Mouse (Mus musculus) B cell, adult 2 months (primary cell): Measurements from ENCODE around the gene Gal3st4.

Experiments
- DNase-seq, 2 experiments: peaks; one replicate each; pipeline ENCODE4 v3.0.0; 2022

The Gal3st4 gene

DNA sequence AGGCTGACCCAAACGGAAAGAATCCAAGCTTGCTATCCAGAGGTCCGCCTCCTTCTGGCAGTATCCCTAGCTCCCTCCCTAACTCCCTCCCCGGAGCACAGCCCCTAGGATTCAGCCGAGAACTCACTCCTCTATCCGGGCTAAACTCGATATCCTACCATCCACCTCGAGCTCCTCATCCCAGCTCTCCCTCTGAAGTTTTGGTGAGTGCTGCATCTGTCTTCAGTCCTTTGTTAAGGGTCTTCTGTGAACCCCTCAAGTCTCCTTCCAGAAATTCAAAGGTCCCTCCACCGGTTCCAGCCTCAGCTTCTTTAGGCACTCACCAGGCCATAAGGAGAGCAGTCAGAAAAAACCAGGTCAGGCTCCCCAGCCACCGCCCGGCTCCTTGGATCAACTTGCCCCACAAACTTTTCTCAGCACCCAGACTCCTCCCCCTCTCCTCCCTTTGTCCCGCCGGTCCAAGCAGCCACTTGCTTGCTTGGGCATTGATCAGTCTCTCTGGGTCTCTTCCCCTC lies at the start of gene Gal3st4:
TSS of gene Gal3st4 (minus strand) at position 432 of the 515 bp plus-strand sequence.
- no peak for DNase-seq

DNA sequence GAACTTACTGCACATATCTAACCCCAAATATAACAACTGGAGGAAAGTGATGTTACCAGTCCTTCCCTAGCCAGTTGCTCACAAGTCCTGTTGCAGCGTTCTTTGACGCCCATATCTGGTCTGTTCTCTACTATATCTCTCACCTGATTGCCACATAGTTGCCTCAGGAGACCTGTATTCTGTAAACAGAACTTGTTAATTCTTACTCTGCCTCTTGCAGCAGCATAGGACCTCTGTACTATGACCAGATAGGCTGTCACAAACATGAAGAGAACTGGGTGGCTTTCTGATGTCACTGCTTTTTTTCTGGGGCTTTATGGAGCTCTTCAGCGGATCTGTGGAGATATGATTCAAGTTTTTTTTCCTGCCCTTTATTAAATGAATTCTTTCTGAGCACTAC lies 40.2 kb upstream of the Gal3st4 start:
- DNase-seq, result no peak

DNA sequence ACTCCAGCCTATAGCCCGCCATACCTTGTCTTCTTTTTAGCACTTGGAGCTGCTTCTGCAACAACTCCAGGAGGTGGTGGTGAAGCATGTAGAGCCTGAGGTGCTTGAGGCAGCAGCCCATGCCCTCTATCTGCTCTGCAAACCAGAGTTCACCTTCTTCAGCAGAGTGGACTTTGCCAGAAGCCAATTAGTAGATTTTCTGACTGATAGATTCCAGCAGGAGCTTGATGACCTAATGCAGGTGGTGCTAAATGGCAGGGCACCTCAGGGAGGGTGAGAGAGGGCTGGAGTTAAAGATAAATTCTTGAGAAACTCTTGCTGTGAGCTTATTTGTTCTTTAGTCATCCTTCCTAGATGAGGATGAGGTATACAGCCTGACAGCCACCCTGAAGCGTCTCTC lies 27.0 kb upstream of the Gal3st4 start:
- no peak for DNase-seq

DNA sequence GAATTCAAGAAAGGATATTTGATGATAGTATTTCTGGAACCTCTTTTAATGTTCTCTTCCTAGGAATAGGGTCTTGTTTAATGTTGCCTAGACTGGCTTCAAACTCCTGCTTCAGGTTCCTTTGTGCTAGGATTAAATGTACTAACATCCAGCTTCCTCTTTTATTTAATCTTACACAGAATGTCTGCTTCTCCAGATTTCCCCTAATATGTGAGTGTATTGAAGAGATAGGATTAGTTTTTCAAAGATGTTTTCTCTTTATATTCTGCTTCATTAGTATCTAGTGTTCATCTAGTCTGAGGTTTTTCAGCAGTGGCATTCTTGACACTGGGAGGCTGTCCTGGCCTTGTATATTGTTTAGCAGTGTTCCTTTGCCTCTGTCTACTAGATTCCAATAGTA lies 21.5 kb upstream of the Gal3st4 start:
- no peak for DNase-seq

DNA sequence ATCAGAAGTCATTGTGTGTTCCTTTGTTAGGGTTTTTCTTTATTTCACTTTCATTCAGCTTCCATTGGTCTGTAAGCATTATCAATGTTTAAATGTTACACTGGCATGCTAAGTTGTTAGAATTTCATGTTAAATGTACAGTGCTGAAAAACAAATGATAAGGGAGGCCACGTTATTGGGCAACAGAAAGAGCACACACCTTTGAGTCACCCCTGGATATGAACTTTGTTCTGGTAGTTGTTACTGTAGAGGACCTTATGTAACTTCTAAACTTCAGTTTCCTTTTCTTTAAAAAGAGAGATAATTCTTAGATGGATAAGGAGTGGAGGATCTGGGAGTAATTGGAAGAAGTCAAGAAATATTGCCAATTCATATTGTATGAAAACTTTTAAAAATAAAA lies 19.0 kb upstream of the Gal3st4 start:
- DNase-seq, result no peak

DNA sequence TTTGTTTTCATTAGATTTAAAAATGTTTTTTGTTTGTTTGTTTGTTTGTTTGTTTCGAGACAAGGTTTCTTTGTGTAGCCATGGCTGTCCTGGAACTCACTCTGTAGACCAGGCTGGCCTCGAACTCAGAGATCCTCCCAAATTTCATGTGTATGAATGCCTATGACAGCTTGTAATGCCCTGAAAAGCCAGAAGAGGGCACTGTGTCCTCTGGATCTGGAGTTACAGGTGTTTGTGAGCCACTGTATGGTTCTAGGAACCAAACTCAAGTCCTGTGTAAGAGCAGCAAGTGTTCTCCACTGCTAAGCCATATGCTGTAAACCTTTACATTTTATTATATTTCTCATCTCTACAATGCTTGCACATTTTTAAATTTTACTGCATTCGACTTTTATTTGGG lies 15.2 kb upstream of the Gal3st4 start:
- DNase-seq, result peak; percentile 46 to 47

DNA sequence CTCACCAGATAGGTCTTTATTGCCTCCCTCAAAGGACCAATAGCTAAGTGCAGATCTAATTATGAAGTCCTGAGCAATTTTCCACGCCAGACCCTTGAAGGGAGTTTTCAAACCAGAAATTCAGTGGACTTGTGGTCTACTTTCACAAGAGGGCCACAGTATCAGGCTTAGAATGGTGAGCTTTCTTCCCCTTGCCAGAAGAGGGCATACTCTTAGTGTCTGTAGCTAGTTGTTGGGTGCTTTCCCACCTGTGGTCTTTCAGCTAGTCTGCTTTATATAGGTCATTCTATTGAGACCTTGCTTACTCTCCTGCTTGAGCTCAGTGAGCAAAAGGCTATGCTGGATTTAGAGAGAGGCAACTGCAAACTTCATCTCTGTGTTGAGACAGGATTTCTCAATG lies 10.9 kb upstream of the Gal3st4 start:
- DNase-seq, result no peak

DNA sequence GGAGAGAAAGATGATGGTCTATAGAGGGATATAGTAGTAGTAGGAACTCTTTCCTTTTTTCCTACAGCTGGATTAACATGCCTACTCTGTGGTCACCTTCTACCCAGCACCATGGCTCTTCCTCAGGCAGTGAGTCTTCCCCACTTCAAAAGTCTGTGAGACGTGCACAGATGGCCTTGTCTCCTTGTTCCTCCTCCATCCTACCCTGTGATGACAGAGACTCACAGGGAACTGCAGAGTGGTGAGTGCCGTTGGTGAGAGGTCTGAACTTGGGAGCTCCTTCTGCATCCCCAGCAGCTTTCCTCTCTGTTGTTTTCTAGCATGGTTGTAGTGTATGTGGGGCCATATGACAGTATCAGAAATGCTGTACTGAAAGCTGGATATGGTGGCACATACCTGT lies 9.2 kb upstream of the Gal3st4 start:
- no peak for DNase-seq

DNA sequence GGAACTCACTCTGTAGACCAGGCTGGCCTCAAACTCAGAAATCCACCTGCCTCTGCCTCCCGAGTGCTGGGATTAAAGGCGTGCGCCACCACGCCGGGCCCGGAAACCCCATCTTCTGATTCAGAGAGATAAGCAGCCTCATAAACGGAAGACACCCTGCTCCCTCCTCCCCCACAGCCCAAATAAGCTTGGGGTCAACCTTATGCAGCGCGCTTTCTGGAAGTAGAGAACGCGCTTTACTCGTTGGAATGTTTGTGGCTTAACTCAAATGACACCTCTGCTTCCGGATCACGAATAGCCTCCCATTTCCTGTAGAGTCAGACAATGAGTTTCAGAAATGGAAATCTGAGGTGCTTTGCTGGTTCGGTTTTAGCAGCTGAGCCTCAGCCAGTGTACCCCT lies 8.2 kb upstream of the Gal3st4 start:
- DNase-seq, result no peak

DNA sequence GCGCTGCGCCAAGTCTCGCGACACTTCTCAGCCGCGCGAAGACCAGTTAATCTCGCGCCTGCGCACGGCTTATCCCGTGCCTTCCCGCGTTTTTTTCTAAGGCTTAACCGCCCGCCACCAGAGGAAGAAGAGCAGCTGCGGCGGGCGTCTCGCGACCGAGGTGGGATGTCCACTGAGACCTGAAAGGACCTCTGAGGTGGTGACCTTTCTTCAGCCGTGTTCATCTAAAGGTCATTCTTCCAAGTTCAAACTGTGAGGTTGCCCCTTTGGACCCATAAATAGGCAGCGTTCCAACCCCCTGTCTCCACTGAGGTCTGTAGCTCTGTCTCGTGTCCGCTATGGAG lies 7.8 kb upstream of the Gal3st4 start:
- DNase-seq, result no peak

DNA sequence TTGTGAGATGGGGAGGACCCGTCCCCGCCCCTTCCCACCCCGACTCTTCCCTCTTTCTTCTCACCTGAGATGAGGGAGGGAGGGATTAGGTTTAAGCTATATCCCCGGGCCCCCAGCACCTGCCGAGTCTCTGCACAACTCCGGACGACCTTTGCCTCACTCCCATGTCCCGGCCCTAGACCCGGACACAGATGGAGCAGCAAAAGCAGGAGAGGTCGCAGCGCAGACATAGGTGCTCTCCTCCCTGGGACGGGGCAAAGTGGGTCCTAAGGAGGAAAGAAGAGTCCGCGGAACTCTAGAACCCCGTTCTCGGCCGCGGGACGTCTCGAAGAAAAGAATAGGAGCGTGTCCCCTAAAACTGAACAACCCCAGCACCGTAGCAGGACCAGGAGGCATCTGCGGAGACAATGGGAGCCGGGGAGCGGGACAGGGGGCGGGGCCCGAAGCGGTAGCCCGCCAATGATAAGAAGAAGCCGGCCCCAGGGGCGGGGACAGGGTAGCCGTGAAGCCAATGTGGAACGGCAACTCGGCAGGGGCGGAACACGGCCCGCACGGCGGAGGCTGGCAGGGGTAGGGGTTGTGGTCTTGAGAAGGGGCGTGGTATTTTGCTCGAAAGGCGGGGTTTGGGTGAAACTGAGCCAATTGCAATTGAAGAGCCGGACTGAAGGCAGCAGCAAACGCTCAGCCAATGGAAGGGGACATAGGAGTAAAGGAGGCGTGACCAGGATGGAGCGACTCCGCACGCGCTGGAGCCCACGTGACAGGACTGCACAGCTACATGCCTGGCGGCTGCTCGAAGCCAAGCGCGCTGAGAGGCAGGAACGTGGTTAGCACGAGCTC lies 7.2 kb upstream of the Gal3st4 start, which contains the start of the genes Gm43720, Gpc2 and Stag3:
TSS of gene Gm43720 (minus strand) at position 374 of the 840 bp plus-strand sequence.
TSS of gene Gpc2 (minus strand) at position 421 of the 840 bp plus-strand sequence.
TSS of gene Stag3 (plus strand) at position 656 of the 840 bp plus-strand sequence.
- peak; percentile 84 to 87 for DNase-seq

DNA sequence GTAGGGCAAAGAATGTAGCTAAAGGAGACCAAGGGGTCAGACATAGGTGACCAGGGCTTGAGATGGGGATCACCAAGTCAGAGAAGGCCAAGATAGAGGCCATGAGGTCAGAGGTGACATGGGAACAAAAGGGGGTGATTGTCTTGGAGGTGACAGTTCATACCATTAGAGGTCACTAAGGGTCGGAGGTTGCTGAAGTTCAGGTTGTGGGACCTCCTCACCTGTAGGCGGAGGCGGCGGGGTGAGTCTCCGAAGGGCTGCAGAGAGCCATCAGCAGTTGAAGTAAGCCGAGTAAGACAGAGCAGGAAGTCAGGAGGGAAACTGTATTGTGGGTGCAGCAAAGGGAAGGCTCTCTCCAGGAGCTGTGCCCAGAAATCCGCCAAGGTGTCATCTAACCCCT lies 5.4 kb upstream of the Gal3st4 start:
- no peak for DNase-seq

DNA sequence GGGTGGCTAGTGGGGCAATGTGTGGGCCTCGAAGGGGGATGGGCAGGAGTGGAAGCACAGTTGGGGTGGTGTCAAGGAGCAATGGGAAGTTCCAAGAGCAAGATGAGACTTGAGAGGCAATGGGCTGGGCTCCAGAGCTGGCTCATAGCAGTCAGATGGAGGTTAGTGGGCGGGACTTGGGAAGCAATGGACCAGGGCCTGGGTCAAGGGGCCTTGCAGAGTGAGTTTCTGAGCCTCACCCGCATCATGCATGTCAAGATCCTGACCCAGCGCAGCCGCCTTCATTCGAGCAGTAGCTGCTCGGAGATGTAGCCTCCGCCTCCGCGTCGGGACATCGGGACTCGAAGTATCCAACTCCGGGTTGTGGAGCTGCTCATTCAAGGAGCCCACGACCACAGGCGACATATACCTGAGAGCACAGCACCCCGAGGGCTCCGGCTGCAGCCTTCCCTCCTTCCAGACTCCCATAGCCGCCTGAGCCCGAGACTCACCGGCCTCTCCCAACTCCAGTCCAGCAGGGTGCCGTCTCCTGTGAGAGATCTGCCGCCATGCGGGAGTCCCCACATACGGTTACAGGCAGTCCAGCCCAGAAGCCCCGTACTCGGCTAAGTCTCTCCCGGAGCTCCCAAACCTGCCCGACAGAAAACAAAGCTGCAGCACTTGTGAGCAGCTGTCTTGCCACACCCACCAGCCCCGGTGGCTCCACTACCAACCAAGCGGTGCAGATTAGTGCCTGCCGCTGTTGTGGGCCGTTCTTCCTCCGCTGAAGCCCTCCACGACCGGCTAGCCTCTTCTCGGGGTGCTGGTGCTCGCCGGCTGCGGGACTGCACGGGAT lies 2.8 kb upstream of the Gal3st4 start:
- no peak for DNase-seq

DNA sequence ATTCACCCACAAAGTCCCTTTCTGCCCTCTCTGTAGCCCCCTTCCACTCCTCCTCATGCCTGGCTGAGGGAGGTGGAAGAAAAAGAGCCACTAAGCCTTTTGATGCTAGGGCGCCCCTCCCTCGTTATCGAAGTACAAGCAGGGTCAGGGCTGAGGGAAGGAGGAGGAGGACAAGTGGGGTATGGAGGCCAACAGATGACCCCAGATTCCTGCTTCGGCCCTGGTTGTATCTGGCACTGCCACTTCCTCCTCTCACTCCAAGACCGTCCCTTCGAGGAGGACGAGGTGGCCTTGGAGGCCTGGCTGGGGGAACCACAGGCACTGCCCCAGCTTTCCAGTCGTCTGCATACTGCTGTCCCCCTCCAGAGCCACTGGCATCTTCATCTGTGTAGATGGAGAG lies 1.5 kb upstream of the Gal3st4 start:
- DNase-seq, result no peak

DNA sequence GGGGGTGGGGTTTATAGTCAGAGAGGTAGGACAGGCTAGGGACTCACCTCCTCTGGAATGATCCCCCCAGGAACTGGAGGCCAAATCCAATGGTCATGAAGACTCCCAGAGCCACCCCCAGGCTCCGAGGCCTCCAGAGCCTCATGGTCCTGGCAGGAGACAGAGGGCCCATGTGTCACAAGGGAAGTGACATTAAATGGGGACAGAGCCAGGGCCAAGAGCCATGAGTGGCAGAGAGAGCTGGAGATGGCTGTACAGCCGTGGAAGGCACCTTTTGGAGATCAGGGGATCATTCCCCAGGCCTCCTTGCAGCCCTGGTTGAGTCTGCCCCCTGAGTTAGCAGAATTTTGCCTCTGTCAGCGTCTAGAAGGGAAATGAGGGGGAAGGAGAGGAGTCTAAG lies 1.4 kb downstream of the Gal3st4 start:
- DNase-seq, result no peak

DNA sequence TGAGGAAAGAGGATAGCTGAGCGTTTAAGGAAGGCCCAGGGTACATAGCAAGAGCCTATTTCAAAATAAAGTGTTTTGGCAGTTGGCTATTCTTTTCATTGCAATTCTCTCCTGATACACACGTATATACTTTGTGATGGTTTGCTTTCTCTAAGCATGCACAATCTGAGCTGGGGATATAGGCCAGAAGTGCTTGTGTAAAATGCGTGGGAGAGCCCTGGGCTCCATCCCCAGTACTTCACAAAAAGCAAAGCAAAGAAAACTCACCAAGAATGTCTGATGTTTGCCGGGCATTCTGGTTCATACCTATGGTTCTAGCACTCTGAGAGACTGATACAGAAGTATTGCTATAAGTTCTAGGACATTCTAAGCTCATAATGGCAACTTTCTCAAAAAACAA lies 3.7 kb downstream of the Gal3st4 start:
- DNase-seq, result no peak

DNA sequence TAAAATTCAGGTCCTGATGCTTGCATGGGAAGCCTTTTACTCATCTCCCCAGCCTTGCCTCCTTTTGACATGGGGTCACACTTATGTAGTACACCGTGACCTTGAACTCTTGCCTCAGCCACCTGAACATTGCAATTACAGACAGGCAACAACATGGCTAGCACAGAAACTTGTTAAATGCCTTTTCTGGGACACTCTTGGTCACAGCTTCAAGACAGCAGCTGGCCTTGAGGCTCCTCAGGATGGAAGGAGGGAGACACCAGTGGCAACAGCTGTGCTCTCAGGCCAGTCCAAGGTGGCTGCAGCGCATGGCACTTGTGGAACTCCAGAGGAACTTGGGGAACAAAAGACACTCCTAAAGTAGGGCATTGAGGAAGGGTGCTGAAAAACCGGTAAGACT lies 5.5 kb downstream of the Gal3st4 start:
- no peak for DNase-seq

DNA sequence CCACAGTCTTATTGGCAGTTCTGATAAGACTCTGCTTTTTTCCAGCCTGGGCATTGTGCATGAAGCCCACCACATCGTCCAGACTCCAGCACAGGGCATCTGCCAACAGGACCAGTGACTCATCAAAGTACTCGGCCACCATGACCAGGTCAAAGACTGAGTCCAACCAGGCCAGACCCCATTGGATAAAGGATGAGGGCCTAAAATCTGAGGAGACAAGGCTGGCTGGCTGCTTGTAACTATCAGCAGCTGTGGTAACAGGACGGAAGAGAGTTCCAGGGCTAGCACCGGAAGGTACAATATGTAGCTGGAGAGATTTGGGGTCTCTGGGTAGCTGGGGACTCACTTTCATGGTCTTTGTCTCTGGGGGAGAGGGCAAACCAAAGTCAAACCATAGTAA lies 6.9 kb downstream of the Gal3st4 start:
- no peak for DNase-seq

DNA sequence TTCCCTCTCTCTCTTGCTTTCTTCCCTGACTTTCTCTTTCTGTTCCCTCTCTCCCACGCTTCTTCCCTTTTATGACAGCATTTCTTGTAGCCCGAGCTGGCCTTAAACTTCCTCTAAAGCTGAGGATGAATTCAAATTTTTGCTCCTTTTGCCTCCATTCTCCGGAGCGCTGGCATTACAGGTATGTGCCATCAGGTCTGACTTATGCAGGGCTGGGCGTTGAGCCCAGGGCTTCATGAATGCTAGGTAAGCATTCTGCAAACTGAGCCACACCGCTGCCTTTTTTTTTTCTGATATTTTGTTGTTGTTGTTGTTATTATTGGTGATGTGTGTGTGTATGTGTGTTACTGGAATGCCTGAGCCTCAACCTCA lies 8.4 kb downstream of the Gal3st4 start:
- DNase-seq, result no peak

DNA sequence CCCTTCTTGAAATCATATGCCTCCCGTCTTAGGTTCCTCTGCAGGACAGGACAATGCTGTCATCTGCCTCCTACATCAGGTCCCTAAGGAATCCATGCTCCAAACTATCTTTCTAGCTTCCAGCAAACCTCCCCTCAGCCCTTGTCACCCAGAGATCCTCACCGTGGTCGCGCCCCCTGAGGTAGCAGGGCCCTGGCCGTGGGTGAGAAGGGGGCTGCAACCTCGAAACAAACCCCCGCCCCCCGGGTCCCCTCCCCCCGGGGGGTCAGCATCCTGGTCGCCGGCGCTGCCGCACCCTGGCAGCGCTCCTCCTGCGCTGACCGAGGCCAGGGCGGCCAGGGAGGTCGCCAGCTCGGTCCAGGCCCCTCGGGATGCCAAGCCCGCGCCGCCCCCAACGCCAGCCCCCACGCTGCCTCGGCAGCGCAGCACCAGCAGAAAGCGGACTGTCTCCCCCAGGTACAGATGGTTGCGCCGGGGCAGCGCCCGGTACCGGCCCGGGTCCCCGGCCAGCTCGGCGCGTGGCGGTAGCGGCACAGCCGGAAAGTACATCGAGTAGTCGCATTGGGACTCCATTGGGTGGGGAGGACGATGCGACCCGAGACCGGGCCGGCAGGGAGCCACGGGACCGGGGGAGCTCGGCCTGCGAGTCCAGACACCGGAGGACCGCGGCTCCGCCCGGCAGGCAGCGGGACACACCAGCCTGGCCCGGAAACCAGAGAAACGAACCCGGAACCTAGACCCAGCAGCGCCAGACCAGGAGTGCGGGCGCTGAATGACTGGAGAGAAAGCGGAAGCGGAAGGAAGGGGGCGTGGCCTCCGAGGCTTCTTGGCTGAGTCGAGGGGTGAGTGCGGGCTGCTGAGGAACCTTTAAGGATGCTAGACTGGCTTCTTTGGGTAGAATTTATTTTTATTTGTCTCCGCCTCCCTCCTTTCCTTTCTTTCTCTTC lies 9.1 kb downstream of the Gal3st4 start, which contains the start of gene BC037034:
TSS of gene BC037034 (minus strand) at position 774 of the 947 bp plus-strand sequence.
- DNase-seq, result peak; percentile 95 to 96

DNA sequence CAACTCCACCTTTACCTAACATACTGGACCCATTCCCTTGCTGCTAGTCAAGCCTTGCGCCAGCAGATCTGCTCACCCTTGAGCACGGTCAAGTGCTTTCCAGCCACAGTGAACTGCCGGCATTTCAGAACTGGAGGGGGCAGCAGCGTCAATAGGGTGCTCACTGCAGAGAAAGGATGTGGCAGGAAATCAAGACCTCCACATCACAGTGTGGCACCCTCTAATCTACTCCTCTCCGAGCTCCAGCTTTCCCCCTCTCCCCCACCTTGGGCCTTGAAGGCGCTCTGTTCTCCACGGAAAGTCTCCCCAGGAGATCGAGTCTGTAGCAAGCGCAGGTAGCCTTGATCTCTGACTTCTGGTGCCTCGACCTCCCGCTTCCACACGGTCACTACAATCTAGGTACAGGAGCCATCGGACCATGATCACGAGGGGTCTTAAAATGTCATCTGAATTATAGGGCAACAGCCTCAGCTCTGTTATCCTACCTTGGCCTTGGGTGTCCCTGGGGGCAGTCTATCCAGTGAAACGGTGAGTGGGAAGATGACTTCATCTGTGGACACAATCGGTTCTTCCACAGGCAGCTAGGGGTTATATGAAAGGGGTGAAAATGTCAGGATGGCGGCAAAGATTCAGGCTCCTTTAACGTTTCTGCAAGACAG lies 9.9 kb downstream of the Gal3st4 start:
- DNase-seq, result no peak

DNA sequence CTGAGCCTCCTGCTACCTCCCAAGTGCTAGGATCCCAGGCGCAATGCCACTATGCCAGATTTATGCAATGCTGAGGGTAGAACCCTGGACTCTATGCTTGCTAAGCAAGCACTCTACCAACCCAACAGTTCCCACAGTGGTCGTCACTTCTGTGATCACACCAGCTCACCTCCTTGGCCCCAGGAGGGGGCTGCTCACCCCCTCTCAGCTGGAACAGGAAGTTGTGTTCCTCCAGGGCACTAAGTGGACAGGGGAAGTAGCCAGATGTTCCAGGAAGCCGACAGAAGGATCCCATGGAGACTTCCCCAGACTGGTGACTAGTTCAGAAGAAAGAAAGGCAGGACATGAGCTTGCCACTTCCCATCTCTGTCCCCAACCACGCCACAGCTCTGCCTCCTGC lies 10.6 kb downstream of the Gal3st4 start:
- DNase-seq, result no peak
